Mouse (Mus musculus): ENCODE data around the gene Itga9.

DNA sequence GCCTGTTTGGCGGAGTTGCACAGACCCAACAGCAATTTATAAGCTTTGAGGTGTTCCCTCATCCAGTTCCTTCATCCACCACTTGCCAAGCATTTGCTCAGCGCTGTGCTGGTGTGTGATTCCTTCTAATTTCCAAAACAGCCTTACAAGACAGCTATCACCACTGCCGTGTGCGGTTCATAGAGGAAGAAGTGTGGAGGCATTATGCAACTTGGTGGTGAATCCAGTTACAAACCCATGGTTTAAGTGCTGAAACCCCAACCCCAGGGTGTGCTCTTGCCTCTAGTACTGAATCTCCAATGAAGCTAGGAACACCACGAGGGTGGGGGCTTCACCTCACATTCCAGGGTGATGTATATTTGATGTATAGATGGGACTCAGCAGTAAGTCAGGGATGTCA, 53.3 kb downstream of the Itga9 start:
- TF ChIP-seq CTCF (IDR thresholded peaks at IDR 0.05; ENCODE audit: control insufficient read depth, insufficient read depth, insufficient read length), result no peak
- TF ChIP-seq MYOD1 (IDR thresholded peaks at IDR 0.05; ENCODE audit: control insufficient read depth, insufficient read length, low read depth), result no peak
- no peak for TF ChIP-seq MYOG (IDR thresholded peaks at IDR 0.05; ENCODE audit: control insufficient read depth, extremely low read depth, insufficient read length)
- TF ChIP-seq CEBPB (IDR thresholded peaks at IDR 0.05; ENCODE audit: low read depth), result no peak
- no peak for TF ChIP-seq USF1 (IDR thresholded peaks at IDR 0.05; ENCODE audit: low read depth)
